8 mouse cellular contexts compared by ENCODE assay signal in genomic region chr7:46033109-46033869, GRCm38 (mm10). TPM values are rescaled to one million over a fixed set of nuclear protein-coding genes. Genes with fewer than 3 reads are reported as not detected.
A peak's percentile ranks its signal among the peaks of the same experiment; 100 is the strongest.
DNase-seq lines count a peak whose midpoint lies in the region; ATAC-seq lines count a peak whose summit lies in the region.

Nomo1 (plus strand) TSS chr7:46033698.

- peak within 1 kb of the TSS; percentile 83 for H3K9ac ChIP-seq in intestine, embryonic 14.5 days (ENCODE audit: low read length)

- H3K4me2 ChIP-seq in intestine, embryonic 14.5 days (ENCODE audit: low read length): peak within 1 kb of the TSS; percentile 88

- H3K9me3 ChIP-seq in intestine, embryonic 14.5 days (ENCODE audit: control insufficient read depth, low read length): no peaks in the 10 kb centered on the region

- intact Hi-C loops in left cerebral cortex, postnatal 14 days (cut with DNase I): no loop called here

- DNase-seq in adrenal gland, adult 18-20 months (ENCODE audit: low spot score in 2 of 2): peak; percentile 96 to 98
- DNase-seq in embryo, embryonic 11 days: peak; percentile 96
- peak; percentile 97 for DNase-seq in gastrocnemius, postnatal 25 days
- DNase-seq in intestine, embryonic 14.5 days (ENCODE audit: low spot score): peak; percentile 100
- DNase-seq in left cerebral cortex, postnatal 14 days (ENCODE audit: low spot score in 2 of 2): peak; percentile 96 to 97
- DNase-seq in mesoderm, embryonic 11.5 days (ENCODE audit: low read depth, low spot score): peak; percentile 99
- DNase-seq in right cerebral cortex, postnatal 36 days (ENCODE audit: low spot score in 2 of 2): peak; percentile 92 to 93
- DNase-seq in yolk sac, embryonic 10.5 days (ENCODE audit: low spot score): peak; percentile 96

- 6% methylated on average over 43 of the region's 44 CpGs for WGBS in intestine, embryonic 14.5 days

- peaks cover 3% of the 10 kb centered on the region for H3K36me3 ChIP-seq in intestine, embryonic 14.5 days (ENCODE audit: control insufficient read depth, insufficient read depth, low read length)

- H3K27ac ChIP-seq in intestine, embryonic 14.5 days (ENCODE audit: low read depth): no peak within 1 kb of the TSS

- peak; percentile 86 for ATAC-seq in intestine, embryonic 14.5 days (replicated peaks; ENCODE audit: low FRiP score, low TSS enrichment, low read depth)

- peaks cover 16% of the 10 kb centered on the region for H3K4me1 ChIP-seq in intestine, embryonic 14.5 days (replicated peaks; ENCODE audit: control insufficient read depth, insufficient read depth, low read length)

- H3K27me3 ChIP-seq in intestine, embryonic 14.5 days (replicated peaks; ENCODE audit: control insufficient read depth, insufficient read depth, low read length): no peaks in the 10 kb centered on the region

- H3K4me3 ChIP-seq in intestine, embryonic 14.5 days (ENCODE audit: low read depth, low read length): peak within 1 kb of the TSS; percentile 93

RNA-seq across cellular contexts. Expression of gene Nomo1, which starts in this region (rescaled TPM):
- 10 to 100 TPM; 64.2 to 67.0 TPM for total RNA-seq in adrenal gland, adult 18-20 months (2021)
- total RNA-seq in gastrocnemius, postnatal 25 days (2021): 10 to 100 TPM; 54.3 to 55.4 TPM
- polyA plus RNA-seq in intestine, embryonic 14.5 days (2014; fragmentation: Nextera tagmentation; extraction: Ambion mirVana): 39.3 and 48.2 TPM in 2 replicates
- total RNA-seq in left cerebral cortex, postnatal 14 days (2021): 100 to 1,000 TPM; 120 TPM
